Mouse (Mus musculus) kidney, embryonic 15.5 days (tissue): Measurements from ENCODE around the gene Syt3. TPM values are rescaled to one million over a fixed set of nuclear protein-coding genes. Genes with fewer than 3 reads are reported as not detected.

Experiments
- ATAC-seq: fragments of 200-750 bp; cut with Nextera tagmentation; replicated peaks from 2 replicates; pipeline ENCODE4 v1.8.0; 2017; ENCODE audit warnings: moderate TSS enrichment; ENCODE audit not compliant: low FRiP score
- H3K27ac ChIP-seq: fragments of 300-500 bp; sonication (generic); 2 replicates; pipeline ENCODE4 v1.5.1; 2015; ENCODE audit warnings: mild to moderate bottlenecking, inconsistent platforms
- H3K27me3 ChIP-seq: fragments of 300-500 bp; sonication (generic); 2 replicates; pipeline ENCODE4 v1.6.1; 2015; ENCODE audit warnings: inconsistent platforms
- H3K36me3 ChIP-seq: fragments of 300-500 bp; sonication (generic); 2 replicates; pipeline ENCODE4 v1.6.1; 2015; ENCODE audit warnings: inconsistent platforms
- H3K4me1 ChIP-seq: fragments of 300-500 bp; sonication (generic); 2 replicates; pipeline ENCODE4 v1.6.1; 2015; ENCODE audit warnings: inconsistent platforms
- H3K4me2 ChIP-seq: fragments of 300-500 bp; sonication (generic); 2 replicates; pipeline ENCODE4 v1.6.1; 2015; ENCODE audit warnings: moderate library complexity, mild to moderate bottlenecking, inconsistent platforms
- H3K4me3 ChIP-seq: fragments of 300-500 bp; sonication (generic); replicated peaks from 2 replicates; pipeline ENCODE4 v1.5.1; 2015; ENCODE audit warnings: mild to moderate bottlenecking, inconsistent platforms
- H3K9ac ChIP-seq: fragments of 300-500 bp; sonication (generic); 2 replicates; pipeline ENCODE4 v1.6.1; 2015; ENCODE audit warnings: mild to moderate bottlenecking, inconsistent platforms
- H3K9me3 ChIP-seq: fragments of 300-500 bp; sonication (generic); replicated peaks from 2 replicates; pipeline ENCODE4 v1.6.1; 2016; ENCODE audit warnings: inconsistent platforms
- WGBS: fragments of 180-500 bp; shearing (Covaris S2); methylation state at CpG from one replicate; pipeline ENCODE4 v1.1.7; 2015; ENCODE audit warnings: mixed read lengths; 5-methylcytosine and 5-hydroxymethylcytosine counted together
- polyA plus RNA-seq: library from polyadenylated mRNA; unstranded; fragments of >200 nt; fragmentation: Nextera tagmentation; extraction: Ambion mirVana; gene quantifications from 2 replicates; pipeline ENCODE4 v1.2.1, GENCODE M21; 2015

The Syt3 gene
- polyA plus RNA-seq, 1 experiment from 2014 or later = 2.5 TPM

- peak overlapping the region; percentile 53 for H3K4me2 ChIP-seq
- H3K27me3 ChIP-seq = peaks cover 90% of the 10 kb centered on the region
- peak; percentile 31; the same call in 1 of the 2 replicates for ATAC-seq
- no peaks in the 10 kb centered on the region for H3K36me3 ChIP-seq
- 3% methylated on average over 14 of the region's 14 CpGs for WGBS
- H3K9ac ChIP-seq = peak overlapping the region; percentile 31; the same call in 1 of the 2 replicates
- H3K27ac ChIP-seq = no peak overlapping the region
- H3K9me3 ChIP-seq = no peaks in the 10 kb centered on the region
- H3K4me1 ChIP-seq = peaks cover 32% of the 10 kb centered on the region
- peak overlapping the region; percentile 32 for H3K4me3 ChIP-seq
Observed at GRCm38 (mm10) chr7:44442407-44442821, 58.5 kb downstream of the Syt3 start.

- Histone ChIP-seq H3K9ac (no peak overlapping the region), H3K36me3 (no peaks in the 10 kb centered on the region), H3K4me3 (peak overlapping the region; percentile 32), H3K9me3 (no peaks in the 10 kb centered on the region), H3K27ac (no peak overlapping the region), H3K4me2 (peak overlapping the region; percentile 53), H3K4me1 (peaks cover 32% of the 10 kb centered on the region), H3K27me3 (peaks cover 81% of the 10 kb centered on the region)
- 8% methylated on average over 20 of the region's 20 CpGs for whole genome bisulfite sequencing
- ATAC-seq = peak; percentile 23; the same call in 1 of the 2 replicates
Observed at GRCm38 (mm10) chr7:44443268-44444173, 59.6 kb downstream of the Syt3 start.

- 10% methylated on average over 29 of the region's 29 CpGs for WGBS
- H3K27ac ChIP-seq = no peak overlapping the region
- no peaks in the 10 kb centered on the region for H3K9me3 ChIP-seq
- ATAC-seq = no peak
- no peak overlapping the region for H3K9ac ChIP-seq
- H3K4me3 ChIP-seq = no peak overlapping the region
- H3K4me2 ChIP-seq = no peak overlapping the region
- peaks cover 81% of the 10 kb centered on the region for H3K27me3 ChIP-seq
- no peaks in the 10 kb centered on the region for H3K36me3 ChIP-seq
- peaks cover 32% of the 10 kb centered on the region for H3K4me1 ChIP-seq
Observed at GRCm38 (mm10) chr7:44444886-44445527, 61.1 kb downstream of the Syt3 start.

GRCm38 (mm10) chr7:44445528-44445923, 61.6 kb downstream of the Syt3 start:
- H3K4me1 ChIP-seq = peaks cover 32% of the 10 kb centered on the region
- no peaks in the 10 kb centered on the region for H3K36me3 ChIP-seq
- no peak overlapping the region for H3K4me3 ChIP-seq
- H3K4me2 ChIP-seq = no peak overlapping the region
- H3K27ac ChIP-seq = no peak overlapping the region
- H3K27me3 ChIP-seq = peaks cover 76% of the 10 kb centered on the region
- 7% methylated on average over 7 of the region's 7 CpGs for WGBS
- no peaks in the 10 kb centered on the region for H3K9me3 ChIP-seq
- no peak for ATAC-seq
- H3K9ac ChIP-seq = no peak overlapping the region

- no peak for ATAC-seq
- Histone ChIP-seq H3K4me3 (no peak overlapping the region), H3K27me3 (peaks cover 68% of the 10 kb centered on the region)
Observed at GRCm38 (mm10) chr7:44446070-44446855, 62.4 kb downstream of the Syt3 start.

More at GRCm38 (mm10) chr7:44446070-44446855, 62.4 kb downstream of the Syt3 start:
- no peak overlapping the region for H3K9ac ChIP-seq
- 41% methylated on average over 12 of the region's 12 CpGs for WGBS
- no peak overlapping the region for H3K27ac ChIP-seq
- peaks cover 32% of the 10 kb centered on the region for H3K4me1 ChIP-seq
- H3K36me3 ChIP-seq = no peaks in the 10 kb centered on the region
- no peaks in the 10 kb centered on the region for H3K9me3 ChIP-seq
- H3K4me2 ChIP-seq = no peak overlapping the region

Other genes starting within 250 kb of the Syt3 start
- gene Klk1b16, start 247.3 kb upstream of the Syt3 start, polyA plus RNA-seq = not detected in 2 replicates
- not detected in 2 replicates for gene Klk1b24, start 195.9 kb upstream of the Syt3 start, polyA plus RNA-seq
- gene Klk1b3, start 185.9 kb upstream of the Syt3 start, polyA plus RNA-seq = not detected in 2 replicates
- gene Klk1b4, start 176.7 kb upstream of the Syt3 start, polyA plus RNA-seq = not detected in 2 replicates
- not detected in 2 replicates for gene Klk1b5, start 168.2 kb upstream of the Syt3 start, polyA plus RNA-seq
- 4.1 and 6.6 TPM in 2 replicates for gene Klk1, start 158.7 kb upstream of the Syt3 start, polyA plus RNA-seq
- not detected in 2 replicates for gene Gm36864, start 147.9 kb upstream of the Syt3 start, polyA plus RNA-seq
- 1.1 and 1.7 TPM in 2 replicates for gene 1700028J19Rik, start 137.4 kb upstream of the Syt3 start, polyA plus RNA-seq
- 159 and 163 TPM in 2 replicates for gene 2410002F23Rik, start 137.4 kb upstream of the Syt3 start, polyA plus RNA-seq
- gene Acp4, start 126.7 kb upstream of the Syt3 start, polyA plus RNA-seq = 0.13 and 0.21 TPM in 2 replicates
- gene Gm15517, start 122.7 kb upstream of the Syt3 start, polyA plus RNA-seq = not detected in 2 replicates
- gene Clec11a, start 77.2 kb upstream of the Syt3 start, polyA plus RNA-seq = 6.0 and 7.0 TPM in 2 replicates
- 1.6 and 2.5 TPM in 2 replicates for gene Shank1, start 73.8 kb upstream of the Syt3 start, polyA plus RNA-seq
- gene 1700008O03Rik, start 1.7 kb downstream of the Syt3 start, polyA plus RNA-seq = 1.1 TPM in 2 replicates
- 0.36 and 0.44 TPM in 2 replicates for gene Lrrc4b, start 44.9 kb downstream of the Syt3 start, polyA plus RNA-seq
- 3.2 and 3.9 TPM in 2 replicates for gene Aspdh, start 81.3 kb downstream of the Syt3 start, polyA plus RNA-seq
- 72.5 and 78.9 TPM in 2 replicates for gene Josd2, start 83.9 kb downstream of the Syt3 start, polyA plus RNA-seq
- gene Emc10, start 112.4 kb downstream of the Syt3 start, polyA plus RNA-seq = 113 and 120 TPM in 2 replicates
- 14.3 and 16.5 TPM in 2 replicates for gene Fam71e1, start 112.5 kb downstream of the Syt3 start, polyA plus RNA-seq
- 0.16 and 0.27 TPM in 2 replicates for gene Mybpc2, start 140.6 kb downstream of the Syt3 start, polyA plus RNA-seq
- 0.16 TPM in 1 of 2 replicates, not detected in the other for gene Spib, start 148.0 kb downstream of the Syt3 start, polyA plus RNA-seq
- 95.4 and 101 TPM in 2 replicates for gene Pold1, start 164.7 kb downstream of the Syt3 start, polyA plus RNA-seq
- gene Nr1h2, start 169.8 kb downstream of the Syt3 start, polyA plus RNA-seq = 74.6 and 76.8 TPM in 2 replicates
- 30.3 and 33.2 TPM in 2 replicates for gene Napsa, start 188.3 kb downstream of the Syt3 start, polyA plus RNA-seq
- gene Kcnc3, start 206.6 kb downstream of the Syt3 start, polyA plus RNA-seq = 0.17 and 0.30 TPM in 2 replicates